Mouse (Mus musculus) heart, adult 8-10 months (tissue): ENCODE data around the gene Nfkb2. TPM values are rescaled to one million over a fixed set of nuclear protein-coding genes. Genes with fewer than 3 reads are reported as not detected.

Source experiments
- DNase-seq: peaks from one replicate; pipeline ENCODE4 v3.0.0; 2022; ENCODE audit warnings: low spot score
- microRNA-seq: library from miRNA; unstranded; fragments of <30 nt; microRNA quantifications from one replicate; pipeline ENCODE4 v1.2.0, GENCODE M21; 2022
- total RNA-seq, 4 experiments: library from RNA; stranded (reverse); gene quantifications; 2 replicates each; pipeline ENCODE4 v1.2.4; 2022

Nfkb2 gene
- total RNA-seq, 4 experiments from 2014 or later, result 17.9 to 22.3 (median 20.1) TPM

- DNase-seq, result no peak
Measured at GRCm38 (mm10) chr19:46344710-46345419, 40.7 kb downstream of the Nfkb2 start.

- no peak for DNase-seq
Measured at GRCm38 (mm10) chr19:46347146-46347545, 43.0 kb downstream of the Nfkb2 start.

- DNase-seq, result peak; percentile 13
Measured at GRCm38 (mm10) chr19:46347936-46348668, 44.0 kb downstream of the Nfkb2 start.

GRCm38 (mm10) chr19:46348761-46349458 lies 44.8 kb downstream of the Nfkb2 start:
- DNase-seq, result peak; percentile 54

- no peak for DNase-seq
Measured at GRCm38 (mm10) chr19:46349550-46349949, 45.4 kb downstream of the Nfkb2 start.

- DNase-seq, result no peak
Measured at GRCm38 (mm10) chr19:46350168-46350932, 46.2 kb downstream of the Nfkb2 start, which contains the start of gene 2310034G01Rik. 2310034G01Rik (minus strand) TSS chr19:46350302.

- DNase-seq, result peak; percentile 82
Measured at GRCm38 (mm10) chr19:46356701-46357138, 52.6 kb downstream of the Nfkb2 start.

GRCm38 (mm10) chr19:46357344-46358280 lies 53.5 kb downstream of the Nfkb2 start:
- DNase-seq, result peak; percentile 42

GRCm38 (mm10) chr19:46358381-46358780 lies 54.3 kb downstream of the Nfkb2 start:
- no peak for DNase-seq

Small RNA genes within 50 kb of the gene (microRNA-seq; reads per million reads assigned to microRNA genes)
- gene Mir146b, result not detected

Other genes starting within 250 kb of the Nfkb2 start
- gene Nolc1, start 228.5 kb upstream of the Nfkb2 start, total RNA-seq, result 10 to 100 TPM; 18.4 to 19.6 (median 18.7) TPM
- gene Elovl3, start 172.4 kb upstream of the Nfkb2 start, total RNA-seq, result under 1 TPM in 1 of 4 experiments, not detected in 3; 0.19 TPM
- gene Pitx3, start 156.0 kb upstream of the Nfkb2 start, total RNA-seq, result 1 to 10 TPM in 2 of 4 experiments, under 1 TPM in 2; 0.34 to 1.7 (median 1.1) TPM
- 10 to 100 TPM; 37.7 to 45.6 (median 41.9) TPM for gene Gbf1, start 151.8 kb upstream of the Nfkb2 start, total RNA-seq
- gene Psd, start 22.8 kb downstream of the Nfkb2 start, total RNA-seq, result under 1 TPM; 0.35 to 0.86 (median 0.53) TPM
- 1 to 10 TPM; 4.0 to 6.4 (median 5.6) TPM for gene Fbxl15, start 23.9 kb downstream of the Nfkb2 start, total RNA-seq
- 10 to 100 TPM; 76.5 to 91.0 (median 83.5) TPM for gene Cuedc2, start 34.4 kb downstream of the Nfkb2 start, total RNA-seq
- gene Mfsd13a, start 36.8 kb downstream of the Nfkb2 start, total RNA-seq, result 1 to 10 TPM; 3.7 to 4.5 (median 3.8) TPM
- under 1 TPM; 0.44 to 0.66 (median 0.48) TPM for gene 2310034G01Rik, start 46.0 kb downstream of the Nfkb2 start, total RNA-seq
- 10 to 100 TPM; 86.7 to 93.0 (median 89.0) TPM for gene Actr1a, start 91.4 kb downstream of the Nfkb2 start, total RNA-seq
- 10 to 100 TPM; 11.7 to 13.0 (median 12.1) TPM for gene Sufu, start 92.6 kb downstream of the Nfkb2 start, total RNA-seq
- 10 to 100 TPM; 31.5 to 38.8 (median 37.6) TPM for gene Trim8, start 197.4 kb downstream of the Nfkb2 start, total RNA-seq